Mouse (Mus musculus): ENCODE results near the gene Timm23. TPM values are rescaled to one million over a fixed set of nuclear protein-coding genes. Genes with fewer than 3 reads are reported as not detected.
"Not testable (repeated sequence)": the region's sequence is repeated elsewhere in the genome, so short reads cannot be mapped to it uniquely, and the experiment has no call there.

Timm23 gene
- total RNA-seq (2021), result 260 and 274 TPM in 2 replicates
- long read RNA-seq, experiment 1, transcript Timm23-201 (7 exons, 1,173 nt), result major isoform, 310 of 340 reads
- long read RNA-seq, experiment 1, partial matches to known transcripts, result 14 of 340 reads
- long read RNA-seq, experiment 1, other reads (novel, unspliced or antisense), result 15 of 340 reads
- long read RNA-seq, experiment 2, transcript Timm23-201 (7 exons, 1,173 nt), result major isoform, 318 of 340 reads
- long read RNA-seq, experiment 2, partial matches to known transcripts, result 11 of 340 reads
- long read RNA-seq, experiment 2, other reads (novel, unspliced or antisense), result 10 of 340 reads

- DNase-seq, result peak; percentile 95
Measured at GRCm38 (mm10) chr14:32201791-32202451, at the start of gene Timm23, which contains the start of gene Parg. Gene Timm23, minus strand, starts transcription at chr14:32201898. Gene Parg, plus strand, starts transcription at chr14:32201949.

GRCm38 (mm10) chr14:32249616-32250015, 47.9 kb upstream of the Timm23 start:
- DNase-seq, result no peak

DNA sequence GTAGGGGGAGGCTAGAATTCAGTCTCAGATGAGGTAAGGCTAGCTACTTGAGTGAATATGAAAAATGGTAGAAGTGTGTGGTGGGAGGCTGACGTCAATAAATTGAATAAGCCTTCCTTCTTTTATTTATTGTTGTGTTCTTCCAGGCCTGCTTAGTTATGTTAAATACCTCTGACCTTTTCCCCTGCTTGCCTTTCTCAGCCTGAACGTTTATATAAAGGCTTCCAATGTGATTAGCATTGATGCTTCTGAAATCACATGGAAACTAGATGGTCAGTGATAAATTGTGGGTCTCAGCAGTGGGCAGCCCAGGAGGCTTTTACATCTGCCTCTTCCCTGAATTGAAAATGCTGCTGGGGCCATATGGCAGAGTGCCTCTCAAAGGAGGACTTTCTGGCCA, 44.3 kb upstream of the Timm23 start:
- DNase-seq, result no peak

- DNase-seq, result no peak
Measured at GRCm38 (mm10) chr14:32242401-32242800, 40.7 kb upstream of the Timm23 start.

GRCm38 (mm10) chr14:32228996-32229395, 27.3 kb upstream of the Timm23 start:
- DNase-seq, result peak; percentile 72

DNA sequence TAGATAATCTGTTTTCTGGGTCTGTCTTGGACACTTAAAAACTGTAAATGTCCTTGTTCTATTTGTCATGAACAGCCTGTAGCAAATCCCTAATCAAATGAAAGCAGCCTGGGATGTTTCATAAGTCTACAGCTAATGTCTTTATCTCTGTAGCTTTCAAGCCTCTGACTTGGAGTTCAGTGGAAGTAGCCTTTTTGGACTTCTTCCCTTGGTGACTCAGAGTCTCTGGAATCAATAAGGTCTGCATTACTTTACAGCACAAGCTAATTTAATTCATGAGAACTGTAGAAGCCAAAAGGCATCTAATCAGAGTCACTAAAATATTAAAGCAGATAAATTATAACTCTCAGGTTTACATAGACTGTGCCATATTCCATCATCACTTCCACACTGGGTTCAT, 24.9 kb upstream of the Timm23 start:
- no peak for DNase-seq

DNA sequence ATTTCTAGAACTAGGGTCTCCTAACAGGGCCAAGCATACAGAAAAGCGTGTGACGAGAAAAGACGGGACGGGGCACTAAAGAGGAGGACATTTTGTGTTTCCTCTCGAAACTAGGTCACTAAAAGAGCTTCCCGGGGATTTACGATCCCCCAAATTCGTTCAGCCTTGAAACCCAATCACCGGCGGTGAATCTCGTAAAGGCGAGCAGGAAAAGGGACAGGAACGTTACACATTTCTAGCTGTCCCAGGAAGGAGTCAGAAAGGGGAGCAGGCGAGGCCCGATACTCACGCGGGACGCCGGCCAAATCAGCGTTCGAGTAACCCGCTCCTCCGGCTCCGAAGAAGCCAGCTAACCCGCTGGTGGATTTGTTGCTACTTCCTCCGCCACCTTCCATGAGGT, 344 bp downstream of the Timm23 start:
- DNase-seq, result no peak

DNA sequence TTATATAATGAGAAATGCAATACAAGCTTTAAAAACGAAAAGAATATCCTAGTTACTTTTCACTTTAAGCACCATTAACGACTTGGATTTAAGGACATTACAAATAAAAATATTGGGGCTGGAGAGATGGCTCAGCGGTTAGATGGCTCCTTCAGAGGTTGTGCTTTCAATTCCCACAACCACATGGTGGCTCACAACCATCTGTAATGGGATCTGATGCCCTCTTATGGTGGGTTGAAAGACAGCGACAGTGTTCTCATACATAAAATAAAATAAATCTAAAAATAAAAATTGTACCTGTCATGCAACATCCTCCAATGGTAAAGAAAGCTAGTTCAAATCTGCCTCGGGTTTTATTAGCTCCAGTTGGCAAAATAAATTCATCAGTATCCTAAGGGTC, 8.1 kb downstream of the Timm23 start:
- DNase-seq, result not testable (repeated sequence)

DNA sequence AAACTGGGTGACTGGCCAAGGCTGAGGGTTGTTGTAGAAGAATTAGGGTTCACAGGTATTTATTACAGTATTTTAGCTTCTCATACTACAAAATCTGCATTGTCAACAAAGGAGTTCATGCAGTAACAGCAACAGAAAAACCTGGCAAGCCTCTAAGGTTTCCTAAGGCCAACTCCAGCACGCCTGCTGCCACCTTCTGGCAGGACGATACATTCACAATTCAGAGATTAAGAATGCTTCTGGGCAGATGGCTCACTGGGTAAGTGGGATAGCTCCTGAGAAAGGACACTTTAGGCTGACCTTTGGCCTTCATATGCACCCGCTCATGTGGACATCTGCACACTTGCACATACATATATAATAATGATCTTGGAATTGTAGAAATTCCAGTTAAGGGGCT, 9.3 kb downstream of the Timm23 start:
- DNase-seq, result peak; percentile 80

DNA sequence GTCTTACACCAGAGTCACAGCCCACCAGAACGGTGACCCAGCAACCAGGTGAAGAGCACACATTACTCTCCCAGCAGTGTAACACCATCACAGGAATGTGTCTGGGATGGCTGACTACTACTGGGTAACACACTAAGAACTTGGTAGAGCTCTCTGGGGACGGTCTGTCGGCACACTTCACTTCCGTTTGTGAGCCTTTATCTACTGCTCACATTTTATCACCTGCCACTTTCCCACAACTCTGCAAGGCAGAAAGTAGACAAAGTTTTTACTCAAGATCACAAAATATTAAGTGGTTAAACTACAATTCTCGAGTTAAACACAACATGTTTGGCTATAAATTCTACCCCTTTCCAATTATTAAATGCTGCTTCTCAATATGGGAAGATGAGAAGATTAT, 9.8 kb downstream of the Timm23 start:
- no peak for DNase-seq

DNA sequence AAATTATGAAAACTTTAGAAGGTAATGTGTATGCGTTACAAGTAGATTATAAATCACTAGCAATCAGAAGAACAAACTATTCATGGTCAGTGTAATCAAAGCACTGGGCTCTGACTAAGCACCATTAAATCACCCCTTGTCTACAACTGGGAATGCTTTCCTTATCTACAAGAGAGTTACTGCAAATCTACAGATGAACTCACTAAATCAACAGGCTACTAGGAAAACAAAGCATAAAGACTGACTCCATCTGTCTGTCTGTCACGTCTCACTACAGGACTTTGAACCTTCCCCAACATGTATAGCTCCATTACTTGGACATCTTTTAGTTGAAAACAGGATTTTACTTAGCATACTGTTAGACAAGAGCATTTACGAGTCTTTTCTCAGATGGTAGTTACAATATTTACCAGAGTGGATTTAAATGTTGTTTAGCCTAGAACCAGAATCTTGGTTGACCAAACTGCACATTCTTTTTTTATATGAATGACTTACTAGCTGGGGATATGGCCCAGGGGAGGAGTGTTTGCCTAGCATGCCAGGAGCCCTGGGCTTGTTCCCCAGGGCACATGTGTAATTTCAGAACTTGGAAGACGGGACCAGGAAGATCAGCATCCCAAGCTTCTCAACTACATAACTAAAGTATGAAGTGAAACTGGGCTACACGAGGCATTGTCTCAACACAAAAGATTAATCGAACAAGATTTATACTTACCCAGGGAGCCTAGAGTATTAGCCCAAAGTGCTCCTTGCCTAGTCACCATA, 10.9 kb downstream of the Timm23 start:
- DNase-seq, result peak; percentile 24

- no peak for DNase-seq
Measured at GRCm38 (mm10) chr14:32183846-32184245, 17.9 kb downstream of the Timm23 start.

- no peak for DNase-seq
Measured at GRCm38 (mm10) chr14:32180861-32181260, 20.8 kb downstream of the Timm23 start.

GRCm38 (mm10) chr14:32179393-32180195, 22.1 kb downstream of the Timm23 start:
- no peak for DNase-seq

DNA sequence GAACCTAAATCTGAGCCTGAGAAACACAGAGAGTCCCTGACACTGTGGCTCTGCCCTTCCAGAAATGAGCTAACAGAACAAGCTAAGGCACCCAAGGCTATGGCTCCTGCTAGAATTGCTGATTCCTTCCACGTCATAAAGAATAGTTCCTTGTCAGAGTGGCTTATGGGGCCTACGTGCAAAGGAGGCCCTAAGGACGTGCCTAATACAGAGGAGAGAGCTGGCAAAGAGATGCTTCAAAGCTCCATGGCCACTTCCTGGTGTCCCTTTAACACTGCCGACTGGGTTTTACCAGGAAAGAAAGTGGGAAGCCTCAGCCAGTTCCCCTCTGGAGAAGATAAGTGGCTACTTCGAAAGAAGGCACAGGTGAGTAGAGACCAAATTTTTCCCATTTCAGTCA, 25.1 kb downstream of the Timm23 start:
- not testable (repeated sequence) for DNase-seq

GRCm38 (mm10) chr14:32175310-32175709, 26.4 kb downstream of the Timm23 start:
- no peak for DNase-seq

DNA sequence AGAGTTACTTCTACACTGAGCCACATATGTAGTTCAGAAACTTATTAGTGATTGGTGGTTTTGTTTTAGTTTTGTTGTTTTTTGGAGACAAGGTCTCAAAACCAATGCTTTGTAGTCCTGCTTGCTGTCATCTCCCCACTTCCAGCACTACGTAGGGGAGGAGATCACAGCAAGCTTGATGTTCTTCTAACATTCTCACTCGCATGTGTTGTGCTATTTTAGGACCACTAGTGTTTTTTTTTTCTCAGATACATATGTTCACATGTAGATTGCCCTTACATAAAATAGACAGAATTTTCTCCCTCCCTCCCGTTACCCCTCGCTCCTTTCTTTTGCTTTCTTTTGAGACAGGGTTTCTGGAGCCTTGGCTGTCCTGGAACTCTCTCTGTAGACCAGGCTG, 31.6 kb downstream of the Timm23 start:
- no peak for DNase-seq

DNA sequence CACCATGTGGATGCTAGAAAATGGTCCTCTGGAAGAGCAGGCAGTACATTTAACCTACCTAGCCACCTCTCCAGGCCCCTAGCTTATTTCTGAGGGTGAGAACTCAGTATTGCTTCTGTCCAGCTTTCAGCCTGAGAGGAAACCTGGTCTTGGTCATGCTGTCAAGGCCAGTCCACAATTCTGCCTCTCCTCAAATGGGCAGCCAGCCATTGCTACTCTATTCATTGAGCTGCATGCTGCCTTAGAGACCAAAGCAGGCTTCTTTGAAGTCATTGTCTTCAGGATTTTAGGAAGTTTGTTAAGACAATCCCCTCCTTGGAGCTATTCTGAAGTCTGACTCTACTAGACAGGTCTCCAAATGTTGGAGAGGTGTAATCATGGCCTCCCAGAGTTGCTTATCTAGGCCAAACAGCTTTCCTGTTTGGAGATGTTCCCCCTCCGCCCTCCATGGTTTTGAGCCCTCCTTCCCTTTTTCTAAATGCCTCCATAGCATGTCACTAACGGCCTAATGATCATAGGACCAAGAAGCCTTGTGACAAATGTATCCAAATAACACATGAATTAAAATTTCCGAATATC, 33.0 kb downstream of the Timm23 start:
- peak; percentile 23 for DNase-seq

GRCm38 (mm10) chr14:32167326-32167725, 34.4 kb downstream of the Timm23 start:
- no peak for DNase-seq

GRCm38 (mm10) chr14:32166840-32167239, 34.9 kb downstream of the Timm23 start:
- DNase-seq, result no peak

DNA sequence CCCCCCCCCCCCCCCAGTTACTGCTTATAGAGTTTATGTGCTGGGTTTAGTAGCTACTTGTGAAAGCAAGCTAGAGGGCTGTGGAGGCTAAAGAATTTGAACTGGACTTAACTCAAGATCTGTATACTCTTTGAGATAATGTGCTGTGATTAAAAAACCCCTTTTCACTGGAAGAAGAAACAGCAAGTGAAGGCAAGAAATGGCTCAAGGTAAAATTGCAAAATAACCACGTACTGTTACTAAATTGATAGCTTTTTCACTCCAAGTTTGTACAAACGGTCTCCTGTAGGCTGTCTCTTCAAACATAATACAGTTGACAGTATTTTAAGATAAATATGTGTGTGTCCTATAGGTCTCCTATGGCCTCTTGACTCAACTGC, 35.6 kb downstream of the Timm23 start:
- no peak for DNase-seq
